Mouse (Mus musculus): Measurements from ENCODE around the gene Madcam1.
A peak's percentile ranks its signal among the peaks of the same experiment; 100 is the strongest.

Gene Madcam1

DNA sequence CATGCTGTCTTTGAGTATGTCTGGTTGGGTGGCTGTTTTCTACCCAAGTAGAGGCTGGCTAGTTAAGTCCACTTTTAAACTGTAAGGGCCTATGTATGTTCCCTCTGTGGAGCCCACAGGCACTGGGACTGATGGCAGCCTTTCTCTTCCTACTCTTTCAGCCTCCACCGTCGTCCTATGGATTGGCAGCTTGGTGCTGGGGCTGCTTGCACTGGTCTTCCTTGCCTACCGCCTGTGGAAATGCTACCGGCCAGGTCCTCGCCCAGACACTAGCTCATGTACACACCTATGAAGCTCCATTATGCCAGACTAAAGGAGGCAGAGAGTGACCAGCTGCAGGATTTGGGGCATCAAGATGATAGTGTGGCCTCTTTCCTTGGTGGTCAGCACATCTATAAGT, 3.7 kb downstream of the Madcam1 start:
- no peak for DNase-seq (ENCODE audit: low spot score)

DNA sequence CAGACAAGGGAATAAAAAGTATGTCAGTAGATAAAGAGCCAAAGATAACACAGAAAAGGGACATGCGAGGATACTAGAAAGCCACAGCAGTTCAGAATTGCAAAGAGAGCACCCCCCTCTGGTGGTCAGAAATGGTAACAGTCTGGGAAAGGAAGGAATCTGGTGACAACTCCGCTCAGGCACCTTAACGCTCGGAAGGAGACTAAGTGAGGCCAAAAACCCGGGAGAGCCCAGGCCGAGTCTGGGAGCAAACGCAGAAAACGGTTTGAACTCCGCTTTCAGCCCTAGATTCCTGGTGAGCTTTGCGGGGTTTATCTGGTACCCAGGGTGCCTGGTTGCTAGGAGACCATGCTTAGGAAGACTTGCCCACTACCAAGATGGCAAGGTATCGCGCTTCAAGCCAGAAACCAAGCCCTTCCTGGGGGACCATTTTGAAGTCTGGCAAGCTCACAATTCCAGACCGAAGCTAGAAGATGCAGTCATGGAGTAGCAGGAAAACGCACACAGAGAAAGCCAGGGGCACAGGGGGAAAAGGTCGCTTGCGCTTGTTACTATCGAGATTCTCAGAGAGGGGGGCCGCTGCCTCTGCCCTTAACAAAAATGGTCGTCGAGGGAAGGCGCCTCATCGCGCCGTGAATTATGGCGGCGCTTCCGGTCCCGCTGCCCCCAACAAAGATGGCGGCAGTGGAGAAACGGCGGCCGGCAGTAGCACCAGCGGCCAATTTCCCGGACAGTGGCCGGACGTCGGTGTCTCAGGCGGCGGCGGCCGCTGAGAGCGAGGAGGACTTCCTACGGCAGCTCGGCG, 4.6 kb downstream of the Madcam1 start, which contains the start of gene Tpgs1:
Tpgs1 (plus strand) TSS at position 599 of the 805 bp plus-strand sequence.
- DNase-seq (ENCODE audit: low spot score), result peak; percentile 89

DNA sequence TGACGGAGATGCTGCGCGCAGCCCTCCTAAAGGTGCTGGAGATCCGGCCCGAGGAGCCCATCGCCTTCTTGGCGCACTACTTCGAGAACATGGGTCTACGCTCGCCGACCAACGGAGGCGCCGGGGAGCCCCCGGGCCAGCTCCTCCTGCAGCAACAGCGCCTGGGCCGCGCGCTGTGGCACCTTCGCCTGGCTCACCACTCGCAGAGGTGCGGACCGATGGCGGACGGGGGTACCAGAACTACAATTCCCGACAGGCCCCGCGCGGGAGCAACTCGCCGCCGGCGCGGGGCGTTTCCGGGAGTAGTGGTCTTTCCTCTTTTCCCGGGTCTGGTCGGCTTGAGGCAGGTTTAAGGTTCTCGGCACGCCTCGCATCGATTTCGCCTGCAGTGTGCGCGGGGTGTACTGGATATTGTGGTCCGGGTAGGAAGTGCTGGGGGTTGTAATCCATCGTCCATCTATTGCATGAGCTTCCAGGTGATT, 5.3 kb downstream of the Madcam1 start:
- DNase-seq (ENCODE audit: low spot score), result peak; percentile 47

DNA sequence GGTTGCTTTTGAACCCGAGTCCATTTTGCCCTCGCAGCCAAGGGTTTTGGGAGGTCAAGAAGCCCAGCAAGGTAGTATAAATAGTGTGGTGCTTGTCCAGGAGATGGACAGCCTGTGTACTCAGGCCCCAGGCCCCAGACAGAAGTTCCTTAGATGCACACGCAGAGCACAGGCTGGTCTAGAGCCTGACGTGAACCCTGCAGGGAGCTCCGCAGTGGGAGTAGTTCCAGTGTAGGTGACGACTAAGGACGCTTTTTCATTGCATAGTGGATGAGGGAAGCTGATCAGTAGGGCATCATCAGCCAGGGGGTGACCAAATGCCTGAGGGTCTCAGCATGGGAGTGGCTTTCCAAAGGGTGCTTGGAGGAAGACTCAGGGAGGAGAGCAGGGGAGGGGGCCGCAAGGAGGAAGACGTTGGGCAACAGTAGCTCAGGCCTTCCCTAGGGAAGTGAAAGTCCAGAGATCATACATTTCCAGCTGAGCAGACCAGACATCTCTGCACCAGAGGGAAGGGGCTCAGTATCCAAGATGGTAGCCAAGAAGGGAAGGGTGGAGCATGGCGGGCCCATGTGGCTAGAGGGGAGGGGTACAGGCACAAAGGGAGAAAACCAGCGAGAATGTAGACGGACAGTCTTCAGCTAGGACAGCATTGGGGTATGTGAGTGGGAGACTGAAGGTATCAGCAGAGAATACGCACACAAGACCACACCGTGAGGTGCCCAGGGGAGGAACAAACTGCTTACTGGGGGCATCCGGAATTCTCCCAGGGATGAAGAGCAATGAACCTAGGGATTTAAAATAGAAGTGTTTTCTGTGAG, 5.9 kb downstream of the Madcam1 start:
- DNase-seq (ENCODE audit: low spot score), result no peak

DNA sequence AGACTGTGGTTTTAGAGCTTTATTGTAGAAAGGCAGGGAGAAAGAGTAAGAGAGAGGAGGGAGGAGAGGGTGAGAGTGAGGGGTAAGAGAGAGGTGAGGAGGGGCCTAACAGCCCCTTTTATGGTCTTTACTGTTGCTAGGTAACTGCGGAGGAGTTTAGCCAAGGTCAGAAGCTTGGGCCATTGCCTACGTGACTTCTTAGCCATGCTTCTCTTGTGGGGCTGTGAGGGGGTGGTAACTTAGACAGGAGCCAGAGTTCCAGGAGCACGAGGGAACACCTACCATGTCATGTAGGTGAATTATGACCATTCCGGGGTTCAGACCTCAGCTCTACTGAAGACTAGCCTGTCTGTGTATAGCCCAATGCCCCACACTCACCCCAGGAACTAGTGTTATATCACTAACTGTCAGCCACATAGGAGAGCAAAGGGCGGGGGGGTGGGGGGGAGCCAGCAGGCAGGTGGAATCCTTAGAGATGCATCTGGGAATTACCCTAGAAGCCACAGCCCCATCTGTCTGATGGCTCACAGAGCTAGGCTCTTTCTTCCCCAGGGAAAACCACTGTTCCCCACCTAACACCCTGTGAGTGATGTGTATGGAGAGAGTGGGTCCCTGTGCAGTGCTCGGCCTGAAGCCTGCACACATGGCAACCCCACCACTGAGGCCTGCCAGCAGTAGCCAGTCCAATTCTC, 7.2 kb downstream of the Madcam1 start:
- no peak for DNase-seq (ENCODE audit: low spot score)

DNA sequence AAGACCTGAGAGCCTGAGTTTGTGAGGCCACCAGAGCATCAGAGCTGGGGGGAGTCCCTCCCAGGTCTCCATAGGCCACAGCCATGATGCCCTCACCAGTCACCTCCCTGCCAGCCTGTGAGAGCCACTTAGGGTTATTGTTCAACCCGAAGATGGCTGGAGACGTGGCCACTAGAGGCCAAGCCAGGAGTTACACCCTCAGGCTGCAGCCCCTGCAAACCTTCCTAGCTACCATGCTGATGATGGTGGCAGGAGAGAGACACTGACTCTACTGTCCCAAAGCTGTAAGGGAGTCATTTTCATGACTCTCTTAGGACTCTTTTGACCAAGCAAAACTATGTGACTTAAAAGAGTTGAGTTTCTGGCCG, 7.7 kb downstream of the Madcam1 start:
- DNase-seq (ENCODE audit: low spot score), result no peak

DNA sequence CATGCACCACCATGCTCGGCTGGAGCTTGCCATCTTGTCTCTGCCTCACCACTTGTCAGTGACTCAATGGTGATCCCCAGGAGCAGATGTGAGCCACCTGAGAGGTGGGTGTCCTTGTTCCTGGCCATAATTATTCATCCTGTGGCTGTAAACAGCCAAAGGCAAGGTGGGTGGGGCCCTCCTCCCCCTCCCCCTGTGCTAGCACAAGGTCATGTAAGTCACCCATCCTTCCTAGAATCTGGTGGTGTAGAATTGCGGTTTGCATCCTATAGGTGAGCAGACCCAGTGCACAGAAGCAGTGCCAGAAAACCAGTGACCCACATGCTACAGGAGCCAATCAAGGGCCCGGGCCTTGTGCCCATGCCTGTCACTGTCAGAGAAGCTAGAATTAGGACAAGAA, 8.7 kb downstream of the Madcam1 start:
- DNase-seq (ENCODE audit: low spot score), result no peak

DNA sequence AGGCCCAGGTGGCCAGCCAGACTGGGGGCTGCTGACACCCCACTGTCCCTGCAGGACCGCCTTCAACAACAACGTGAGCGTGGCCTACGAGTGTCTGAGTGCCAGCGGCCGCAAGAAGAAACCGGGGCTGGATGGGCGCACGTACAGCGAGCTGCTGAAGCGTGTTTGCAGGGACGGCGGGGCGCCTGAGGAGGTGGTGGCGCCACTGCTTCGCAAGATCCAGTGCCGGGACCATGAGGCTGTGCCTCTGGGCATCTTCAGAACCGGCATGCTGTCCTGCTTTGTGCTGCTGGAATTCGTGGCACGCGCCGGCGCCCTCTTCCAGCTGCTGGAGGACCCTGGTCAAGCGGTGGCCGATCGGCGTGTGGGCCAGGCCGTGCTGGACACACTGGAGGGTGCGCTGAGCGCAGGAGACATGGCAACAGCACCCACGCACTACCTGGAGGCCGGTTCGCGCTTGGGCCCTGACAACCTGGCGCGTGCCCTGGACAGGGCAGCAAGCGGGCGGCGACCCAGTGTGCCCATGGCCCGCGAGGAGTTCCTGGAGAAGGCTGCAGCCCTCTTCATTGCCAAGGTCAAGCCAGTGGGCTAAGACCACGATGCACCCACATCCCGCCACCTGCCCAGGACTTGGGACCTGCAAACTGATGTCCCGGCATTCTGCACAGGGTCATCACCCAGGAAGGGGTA, 11.1 kb downstream of the Madcam1 start:
- no peak for DNase-seq (ENCODE audit: low spot score)

DNA sequence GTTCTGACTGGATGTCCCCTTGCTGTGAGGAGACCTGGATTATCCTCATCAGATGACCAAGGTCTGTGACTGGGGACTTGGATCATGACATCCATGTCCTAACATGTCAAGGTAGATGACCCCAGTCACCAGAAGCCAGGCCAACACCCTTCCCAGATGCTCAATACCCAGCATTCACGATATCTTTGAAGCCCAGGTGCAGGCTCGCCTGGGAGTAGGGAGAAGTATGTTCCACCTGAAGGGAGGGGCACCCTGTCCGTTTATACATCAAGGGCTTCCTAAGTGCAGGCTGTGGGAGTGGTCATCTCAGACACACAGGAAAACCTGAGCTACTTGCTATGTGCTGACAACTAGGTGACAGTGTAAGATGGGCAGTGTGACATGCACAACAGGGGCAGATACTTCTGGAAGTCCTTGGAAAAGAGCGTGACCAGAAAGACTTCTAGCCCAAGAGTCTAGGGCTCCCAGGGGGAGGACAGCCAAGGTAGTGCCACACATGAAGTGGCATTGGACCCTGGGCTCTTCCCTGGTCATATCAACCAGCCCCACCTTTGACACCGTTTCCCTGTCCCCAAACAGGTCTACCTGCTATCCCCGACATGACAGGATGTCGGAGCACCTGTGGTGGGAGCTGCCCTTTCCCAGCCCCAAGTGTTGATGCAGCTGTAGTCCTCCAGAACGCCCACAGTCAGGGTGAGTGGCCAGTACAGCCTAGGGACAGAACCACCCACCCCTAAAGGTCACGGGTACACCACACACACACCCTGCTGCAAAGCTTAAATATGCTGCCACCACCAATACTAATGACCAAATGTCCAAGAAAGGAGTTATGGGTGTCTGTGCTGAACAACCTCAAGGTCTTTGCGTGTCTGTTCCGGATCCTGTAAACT, 16.5 kb downstream of the Madcam1 start:
- DNase-seq (ENCODE audit: low spot score), result no peak

DNA sequence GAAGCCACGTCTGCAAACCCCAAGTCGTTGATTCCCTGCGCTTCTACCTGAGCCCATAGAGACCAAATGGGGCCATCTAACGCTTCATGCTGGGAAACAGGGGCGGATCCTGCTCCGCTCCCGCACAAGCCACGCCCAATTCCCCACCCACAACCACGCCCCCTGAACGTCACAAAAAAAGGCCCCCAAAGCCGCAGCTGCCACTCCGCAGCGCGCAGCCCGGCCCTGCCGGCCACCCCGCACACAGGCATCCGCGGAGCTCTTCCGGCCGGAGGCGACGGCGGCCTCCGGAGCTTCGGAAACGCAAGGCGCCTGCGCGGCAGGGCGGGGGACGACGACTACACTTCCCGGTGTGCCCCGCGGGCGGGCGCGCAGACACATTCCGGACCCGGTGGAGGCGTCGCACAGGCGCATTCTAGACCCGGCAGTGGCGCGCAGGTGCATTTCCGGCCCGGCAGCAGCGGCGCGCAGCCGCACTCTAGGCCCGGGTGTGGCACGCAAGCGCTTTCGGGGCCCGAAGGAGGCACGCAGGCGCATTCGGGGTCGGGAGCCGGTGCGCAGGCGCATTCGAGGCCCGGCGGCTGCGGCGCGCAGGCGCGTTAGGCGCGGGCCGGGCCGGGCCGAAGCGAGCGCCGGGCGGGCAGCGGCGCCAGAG, 17.4 kb downstream of the Madcam1 start, which contains the start of gene Cdc34:
Cdc34 (plus strand) TSS at position 605 of the 655 bp plus-strand sequence.
- DNase-seq (ENCODE audit: low spot score), result peak; percentile 95

DNA sequence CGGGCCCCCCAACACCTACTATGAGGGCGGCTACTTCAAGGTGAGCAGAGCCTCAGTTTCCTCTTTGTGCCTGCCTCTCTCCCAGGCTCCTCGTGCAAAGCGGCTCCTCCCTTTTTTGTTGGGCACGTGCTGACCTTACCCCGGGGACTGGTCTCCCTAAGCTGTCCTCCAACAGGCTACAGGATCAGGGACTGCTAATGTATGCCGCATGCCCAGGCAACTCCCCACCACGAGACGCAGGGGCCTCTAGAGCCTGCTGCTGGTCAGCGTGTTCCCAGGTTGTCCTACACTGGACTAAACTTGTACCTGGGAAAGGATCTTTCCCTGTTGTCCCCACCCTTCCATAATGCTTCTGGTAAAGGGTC, 18.2 kb downstream of the Madcam1 start:
- DNase-seq (ENCODE audit: low spot score), result no peak

DNA sequence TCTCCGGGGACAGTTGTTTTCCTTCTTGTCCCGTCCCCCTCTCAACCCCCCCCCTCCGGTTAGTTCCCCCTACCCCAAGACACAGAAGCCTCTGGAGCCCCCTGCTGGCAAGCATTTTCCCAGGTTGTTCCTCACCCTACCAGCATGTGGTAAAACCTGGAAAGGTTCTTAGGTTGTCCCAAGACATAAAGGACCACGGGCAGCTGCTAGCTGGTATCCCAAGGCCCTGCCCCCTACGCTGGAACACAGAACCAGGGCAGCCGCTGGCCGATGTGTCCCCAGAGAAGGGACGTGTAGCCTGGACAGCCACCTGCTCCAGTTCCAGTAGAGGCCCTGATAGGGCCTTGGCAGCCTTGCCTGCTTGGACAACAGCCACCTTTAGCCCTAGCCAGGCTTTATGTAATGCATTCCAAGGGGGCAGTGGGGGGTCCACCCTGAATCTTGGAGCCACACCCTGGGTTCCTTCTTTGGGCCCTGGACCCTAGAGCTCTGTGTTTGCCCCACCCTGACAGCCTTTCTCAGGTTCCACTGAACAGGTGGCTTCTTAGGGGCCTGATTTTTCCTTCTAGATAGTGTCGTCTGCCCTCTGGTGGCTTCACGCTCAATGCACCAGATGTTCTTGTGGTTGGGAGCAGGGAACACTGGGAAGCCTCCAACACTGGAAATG, 18.7 kb downstream of the Madcam1 start:
- peak; percentile 61 for DNase-seq (ENCODE audit: low spot score)

DNA sequence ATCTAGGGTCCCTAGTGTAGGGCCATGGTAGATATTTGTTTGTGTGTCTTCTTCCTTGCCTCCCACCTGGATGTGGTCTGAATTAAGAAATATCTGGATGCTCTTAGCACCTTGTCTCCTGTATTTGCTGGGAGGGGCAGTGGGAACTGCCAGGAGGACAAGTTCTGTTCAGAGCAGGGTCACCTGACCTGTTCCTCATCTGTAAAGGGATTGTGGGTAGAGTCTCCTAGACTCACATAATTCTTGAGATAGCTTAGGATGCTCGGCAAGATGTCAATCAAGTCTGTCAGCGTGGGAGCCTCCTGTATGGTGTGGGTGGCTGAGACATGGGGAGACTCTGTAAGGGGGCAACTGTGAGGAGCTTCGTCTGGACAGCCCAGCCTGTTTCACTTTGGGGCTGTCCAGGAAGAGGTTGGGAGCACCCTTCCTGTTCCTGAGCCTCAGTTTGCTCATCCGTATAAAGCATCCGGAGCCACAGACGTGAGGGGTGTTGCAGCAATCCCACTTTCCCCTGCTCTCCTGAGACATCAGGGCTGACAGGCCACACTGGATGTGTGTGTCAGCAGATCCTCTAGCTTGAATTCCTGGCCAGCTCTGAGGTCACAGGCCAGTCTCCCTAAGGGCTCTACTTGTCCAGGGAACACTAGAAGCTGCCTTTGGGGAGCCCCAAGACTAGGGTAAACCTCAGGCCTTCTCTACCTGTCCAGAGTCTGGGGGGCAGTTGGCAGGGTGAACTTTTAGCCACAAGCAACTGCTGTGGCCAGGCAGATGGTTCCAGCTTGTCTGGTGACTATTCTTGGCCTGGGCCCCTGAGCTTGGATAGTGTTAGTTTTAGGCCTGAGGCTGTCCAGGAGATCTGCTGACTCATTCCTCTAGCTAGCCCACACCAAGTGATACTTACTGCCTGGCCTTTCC, 19.6 kb downstream of the Madcam1 start:
- DNase-seq (ENCODE audit: low spot score), result no peak

DNA sequence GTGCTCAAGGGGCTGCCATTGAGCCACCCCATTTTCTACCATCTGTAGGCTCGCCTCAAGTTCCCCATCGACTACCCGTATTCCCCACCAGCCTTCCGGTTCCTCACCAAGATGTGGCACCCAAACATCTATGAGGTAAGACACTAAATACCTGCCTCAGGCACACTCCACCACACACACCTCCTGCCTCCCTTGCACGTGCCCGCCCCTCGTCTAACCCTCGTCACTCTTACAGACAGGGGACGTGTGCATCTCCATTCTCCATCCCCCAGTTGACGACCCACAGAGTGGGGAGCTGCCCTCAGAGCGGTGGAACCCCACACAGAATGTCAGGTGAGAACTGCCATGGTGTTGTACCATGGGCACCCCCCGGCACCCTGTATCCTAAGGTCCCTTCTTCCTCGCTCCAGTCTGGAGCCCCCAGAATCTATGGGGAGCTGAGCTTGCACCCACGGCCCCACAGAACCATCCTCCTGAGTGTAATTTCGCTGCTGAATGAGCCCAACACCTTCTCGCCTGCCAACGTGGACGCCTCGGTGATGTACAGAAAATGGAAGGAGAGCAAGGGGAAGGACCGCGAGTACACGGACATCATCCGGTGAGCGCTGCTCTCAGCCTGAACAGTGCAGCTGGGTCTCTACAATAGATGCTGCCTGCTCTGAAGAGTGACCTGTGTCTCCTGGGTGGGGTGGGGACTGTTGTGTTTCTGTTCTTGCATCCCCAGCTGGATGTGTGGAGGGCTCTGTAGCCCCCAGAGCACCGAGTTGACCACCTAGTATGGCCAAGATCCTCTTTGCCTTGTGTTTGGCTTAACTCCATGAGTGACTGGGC, 20.6 kb downstream of the Madcam1 start:
- DNase-seq (ENCODE audit: low spot score), result no peak

DNA sequence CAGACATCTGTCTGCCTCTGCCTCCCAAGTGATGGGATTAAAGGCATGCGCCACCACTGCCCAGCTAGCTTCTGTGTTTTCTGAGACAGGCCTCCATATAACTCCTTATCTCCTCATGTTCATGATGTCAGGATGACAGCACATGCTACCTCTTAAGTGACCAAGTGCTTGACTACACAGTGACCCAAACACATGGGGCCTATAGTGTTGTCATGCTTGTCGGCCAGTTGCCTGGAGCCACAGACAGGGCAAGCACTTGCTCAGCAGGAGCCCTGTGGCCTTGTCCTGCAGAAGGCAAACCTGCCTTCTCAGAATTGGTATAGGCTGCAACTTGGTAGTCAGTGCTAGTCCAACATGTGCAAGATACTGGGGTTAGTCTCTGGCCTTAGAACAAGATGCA, 21.9 kb downstream of the Madcam1 start:
- DNase-seq (ENCODE audit: low spot score), result no peak

DNA sequence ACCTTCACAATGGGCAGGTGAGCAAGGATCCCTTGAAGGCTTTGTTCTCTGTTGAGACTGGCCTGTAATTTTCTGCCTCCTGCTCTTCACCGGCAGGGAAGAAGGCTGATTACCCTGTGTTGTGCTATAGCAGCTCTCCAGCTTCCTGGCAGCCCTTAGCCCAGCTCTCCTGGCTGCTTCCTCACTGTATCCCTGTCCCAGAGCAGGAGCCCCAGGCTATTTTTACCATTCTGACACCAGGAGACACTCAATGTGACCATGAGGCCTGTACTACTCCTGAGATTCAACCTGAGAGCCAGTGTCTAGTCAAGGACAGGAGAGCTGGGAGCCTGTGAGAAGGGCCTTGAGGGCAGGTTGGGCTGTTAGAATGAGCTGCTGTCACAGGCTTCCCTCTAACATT, 22.3 kb downstream of the Madcam1 start:
- no peak for DNase-seq (ENCODE audit: low spot score)

DNA sequence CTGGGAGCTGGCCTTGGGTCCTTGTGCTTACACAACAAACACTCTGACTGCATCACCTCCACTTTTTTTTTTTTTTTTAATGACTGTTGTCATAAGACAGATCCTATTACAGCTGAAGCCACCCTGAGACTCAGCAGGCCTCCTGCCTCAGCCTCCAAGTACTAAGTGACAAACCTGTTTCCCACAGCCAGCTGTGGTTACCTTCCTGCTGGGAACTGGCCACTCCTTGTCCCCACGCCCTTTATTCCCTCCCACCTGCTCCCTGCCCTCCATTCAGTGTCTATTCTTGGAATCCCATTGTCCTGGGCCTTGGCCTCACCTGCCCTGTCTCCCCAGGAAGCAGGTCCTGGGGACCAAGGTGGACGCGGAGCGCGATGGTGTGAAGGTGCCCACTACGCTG, 23.2 kb downstream of the Madcam1 start:
- DNase-seq (ENCODE audit: low spot score), result no peak

DNA sequence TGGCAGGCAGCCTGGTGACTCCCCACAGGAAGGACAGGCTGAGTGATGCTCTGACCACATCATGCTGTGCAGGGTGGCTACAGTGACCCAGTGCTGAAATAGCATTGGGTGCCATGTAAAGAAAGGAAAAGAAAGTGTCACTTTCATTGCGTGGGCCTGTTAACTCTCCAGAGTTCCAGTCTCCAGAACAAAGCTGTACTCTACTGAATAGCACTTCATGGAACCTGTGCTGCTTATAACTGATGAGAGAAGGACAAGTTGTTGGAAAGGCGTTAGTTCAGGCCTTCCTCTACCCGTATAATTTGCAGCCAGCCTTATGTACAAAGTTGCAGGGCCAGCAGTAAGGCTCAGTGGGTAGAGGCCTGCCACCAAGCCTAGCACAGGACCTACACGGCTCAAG, 24.4 kb downstream of the Madcam1 start, which contains the start of gene Gzmm:
Gzmm (plus strand) TSS at position 301 of the 400 bp plus-strand sequence.
- DNase-seq (ENCODE audit: low spot score), result no peak
